Mouse (Mus musculus): ENCODE results near the gene Gp1bb. TPM values are rescaled to one million over a fixed set of nuclear protein-coding genes. Genes with fewer than 3 reads are reported as not detected.

Gene Gp1bb
- polyA plus RNA-seq, 1 experiment from 2014 or later: 13.1 TPM

DNA sequence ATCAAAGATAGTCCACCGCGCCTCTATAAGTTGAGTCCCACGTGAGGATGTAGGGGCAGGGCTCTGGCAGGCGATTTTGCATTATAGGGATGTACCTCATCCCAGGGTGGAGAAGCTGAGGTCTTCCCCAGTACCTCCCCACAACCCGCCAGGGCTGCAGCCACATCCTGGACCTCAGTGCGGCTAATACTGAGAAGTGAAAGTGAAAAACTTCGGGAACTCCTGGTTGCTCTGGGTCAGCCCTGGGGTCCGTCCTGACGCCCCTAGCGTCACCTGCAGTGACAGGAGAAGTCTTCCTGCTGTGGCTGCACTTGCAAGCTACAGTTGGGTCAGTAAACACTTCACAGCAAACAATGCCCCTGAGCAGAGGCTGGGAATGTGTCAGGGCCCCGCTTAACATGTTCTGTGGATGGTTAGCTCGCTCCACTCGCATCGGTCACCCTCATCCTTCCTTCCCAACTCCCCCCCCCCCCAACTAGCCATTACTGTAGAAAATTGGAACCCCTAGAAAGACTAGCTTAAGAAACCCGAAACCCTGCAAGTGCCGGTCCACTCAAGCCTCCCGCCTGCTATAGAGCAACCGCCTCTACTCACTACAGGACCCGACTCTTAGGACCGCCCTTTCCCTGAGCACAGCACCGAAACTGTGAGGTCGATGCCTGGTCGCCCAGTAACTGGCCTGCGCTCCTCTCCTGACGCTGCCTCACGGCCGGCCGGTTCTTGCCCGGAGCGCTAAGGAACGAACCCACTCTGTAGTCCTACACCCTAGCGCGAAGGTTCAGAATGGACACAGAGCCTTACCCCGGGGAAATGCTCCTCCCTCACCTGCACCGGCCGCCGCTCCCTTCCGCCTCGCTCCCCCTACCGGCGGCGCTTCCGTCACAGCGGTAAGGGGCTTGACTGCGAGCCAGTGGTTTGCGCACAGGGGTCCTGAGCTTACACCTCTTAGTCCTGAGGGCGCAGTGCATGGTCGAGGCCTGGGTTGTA lies 32.1 kb downstream of the Gp1bb start, which contains the start of gene Tbx1:
TSS of gene Tbx1 (minus strand) at position 868 of the 987 bp plus-strand sequence.
- Histone ChIP-seq H3K4me3 (peak within 1 kb of the TSS; percentile 22), H3K4me1 (peaks cover 38% of the 10 kb centered on the region), H3K27ac (no peak within 1 kb of the TSS), H3K9me3 (no peaks in the 10 kb centered on the region), H3K36me3 (replicated peaks) (no peaks in the 10 kb centered on the region), H3K27me3 (replicated peaks) (peaks cover 85% of the 10 kb centered on the region), H3K4me2 (peak within 1 kb of the TSS; percentile 40), H3K9ac (no peak within 1 kb of the TSS)
- ATAC-seq (replicated peaks): no peak
- 2% methylated on average over 48 of the region's 48 CpGs for WGBS

DNA sequence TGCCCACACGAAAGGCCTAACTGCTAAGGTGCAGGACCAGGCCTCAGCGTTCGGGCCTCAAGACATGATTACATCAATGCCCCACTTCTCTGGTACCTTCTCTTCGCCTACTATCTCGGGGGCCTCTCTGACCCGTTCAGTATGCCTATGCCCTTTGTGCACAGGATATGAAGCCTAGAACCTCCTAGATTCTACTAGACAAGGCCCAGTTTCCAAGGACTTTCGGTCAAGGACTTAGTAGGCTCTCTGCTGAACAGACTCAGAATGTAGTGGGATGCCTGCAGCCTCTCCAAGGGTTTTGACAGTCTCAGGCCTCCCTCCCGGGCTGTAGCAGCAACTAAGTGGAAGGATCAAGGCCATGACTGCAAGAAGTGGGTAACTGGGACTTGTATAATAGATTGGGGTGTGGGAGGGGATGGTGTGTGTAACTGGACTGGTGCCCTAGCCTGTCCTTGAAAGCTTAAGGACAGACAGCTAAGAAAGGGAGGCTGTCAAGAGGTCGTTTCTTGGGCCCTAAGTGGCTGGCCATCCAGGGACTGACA lies 33.1 kb downstream of the Gp1bb start:
- no peak overlapping the region for H3K4me2 ChIP-seq
- ATAC-seq (replicated peaks): no peak
- no peaks in the 10 kb centered on the region for H3K36me3 ChIP-seq (replicated peaks)
- H3K27me3 ChIP-seq (replicated peaks): peaks cover 94% of the 10 kb centered on the region
- H3K4me3 ChIP-seq: no peak overlapping the region
- WGBS: 14% methylated on average over 9 of the region's 9 CpGs
- peaks cover 38% of the 10 kb centered on the region for H3K4me1 ChIP-seq
- H3K27ac ChIP-seq: no peak overlapping the region
- H3K9me3 ChIP-seq: no peaks in the 10 kb centered on the region
- H3K9ac ChIP-seq: no peak overlapping the region

DNA sequence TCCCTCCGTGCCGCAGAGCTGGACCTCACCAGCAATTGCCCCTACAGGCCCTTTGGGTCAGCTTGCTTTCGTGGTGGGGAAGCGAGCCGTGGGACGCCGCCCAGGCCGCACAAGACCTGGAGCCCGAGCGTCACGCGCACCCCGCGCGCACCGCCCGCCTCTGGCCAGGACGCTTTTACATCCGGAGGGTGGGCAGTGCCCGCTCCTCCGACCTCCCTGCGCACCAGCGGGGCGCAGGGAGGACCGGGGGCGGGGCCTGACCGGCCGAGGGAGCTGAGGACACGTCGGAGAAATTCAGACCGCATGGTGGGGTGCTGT lies 33.5 kb downstream of the Gp1bb start:
- Histone ChIP-seq H3K9me3 (no peaks in the 10 kb centered on the region), H3K4me1 (peaks cover 38% of the 10 kb centered on the region), H3K9ac (no peak overlapping the region), H3K36me3 (replicated peaks) (no peaks in the 10 kb centered on the region), H3K4me2 (no peak overlapping the region), H3K4me3 (no peak overlapping the region), H3K27ac (no peak overlapping the region), H3K27me3 (replicated peaks) (peaks cover 94% of the 10 kb centered on the region)
- ATAC-seq (replicated peaks): no peak
- WGBS: 3% methylated on average over 31 of the region's 31 CpGs

DNA sequence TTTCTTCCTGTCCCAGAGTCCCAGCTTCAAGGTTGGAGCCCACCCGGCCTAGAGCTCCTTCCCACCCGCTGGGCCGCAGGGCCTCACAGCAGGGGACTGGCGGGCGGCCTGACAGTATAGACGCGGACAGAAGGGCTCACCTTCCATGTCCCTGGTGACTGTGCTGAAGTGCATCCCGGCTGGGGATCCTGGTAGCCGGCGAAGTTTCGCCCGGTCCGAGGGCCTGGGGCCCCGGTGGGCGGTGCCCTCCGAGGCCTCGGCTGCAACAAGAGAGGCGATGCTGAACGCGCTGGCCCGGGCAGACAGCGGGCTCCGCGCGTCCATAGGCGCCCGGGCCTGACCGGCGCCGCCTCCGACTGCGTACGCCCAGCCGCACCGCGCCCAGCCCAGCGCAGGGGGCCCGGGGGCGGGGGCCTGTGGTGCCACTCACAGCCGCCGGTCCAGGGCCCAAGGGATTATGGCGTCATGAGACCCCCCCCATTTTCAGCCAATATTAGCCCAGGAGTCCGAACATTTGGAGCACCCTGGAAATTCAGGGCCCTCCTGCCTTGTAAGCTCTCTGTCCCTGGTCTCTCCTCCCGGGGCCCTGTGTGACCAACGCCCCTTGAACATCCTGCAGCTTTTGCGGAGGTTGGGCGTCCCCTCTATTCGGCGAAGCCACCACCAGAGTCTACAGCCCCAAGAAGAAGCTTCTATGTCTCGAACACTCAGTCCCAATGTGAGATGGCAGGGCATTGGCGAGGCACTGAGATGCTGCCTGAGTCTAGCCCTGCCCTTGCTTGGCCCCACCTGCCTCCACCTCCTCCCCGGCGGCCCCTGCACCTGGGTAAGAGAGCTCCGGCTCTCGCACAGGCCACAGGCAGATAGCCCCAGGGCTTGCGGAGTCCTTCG lies 34.1 kb downstream of the Gp1bb start:
- WGBS: 1% methylated on average over 41 of the region's 57 CpGs
- Histone ChIP-seq H3K9me3 (no peaks in the 10 kb centered on the region), H3K4me1 (peaks cover 38% of the 10 kb centered on the region), H3K4me2 (peak overlapping the region; percentile 28), H3K4me3 (0 out of 2 replicates have a peak overlapping the region, but pooled peaks have one; percentile 2), H3K36me3 (replicated peaks) (no peaks in the 10 kb centered on the region), H3K9ac (no peak overlapping the region), H3K27me3 (replicated peaks) (peaks cover 94% of the 10 kb centered on the region), H3K27ac (no peak overlapping the region)
- ATAC-seq (replicated peaks): no peak

DNA sequence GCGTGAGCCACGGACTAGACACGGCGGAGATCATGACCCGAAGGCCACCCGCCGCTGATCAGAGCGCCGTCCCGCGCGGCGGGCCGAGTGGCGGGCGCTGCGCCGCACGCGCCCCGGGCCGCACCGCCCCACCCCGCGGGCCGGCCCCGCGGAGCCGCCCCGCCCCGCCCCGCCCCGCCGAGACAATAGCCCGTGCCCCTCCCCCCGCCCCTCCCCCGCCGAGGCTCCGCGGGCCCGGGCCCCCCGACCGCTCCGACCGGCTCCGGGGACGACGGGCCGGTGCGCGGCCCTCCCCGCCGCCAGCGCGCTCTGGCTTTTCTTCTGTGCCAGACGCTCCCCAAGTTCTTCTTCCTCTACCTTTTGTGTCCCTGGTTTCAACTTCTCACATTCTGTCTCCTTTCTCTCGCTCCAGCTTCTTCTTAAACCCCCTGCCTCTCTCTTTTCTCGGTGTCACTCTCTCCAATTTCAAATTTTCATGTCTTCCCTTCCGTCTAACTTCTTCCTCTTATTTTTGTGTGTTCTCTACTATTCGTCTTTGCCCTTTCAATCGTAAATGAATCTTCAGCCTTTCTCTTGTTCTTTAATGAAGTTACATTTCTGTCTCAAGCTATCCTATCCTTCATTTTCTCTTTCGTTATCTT lies 35.2 kb downstream of the Gp1bb start:
- no peak overlapping the region for H3K9ac ChIP-seq
- H3K27me3 ChIP-seq (replicated peaks): peaks cover 98% of the 10 kb centered on the region
- peaks cover 44% of the 10 kb centered on the region for H3K4me1 ChIP-seq
- peak overlapping the region; percentile 49 for H3K4me2 ChIP-seq
- under 1% methylated on average over 34 of the region's 62 CpGs for WGBS
- H3K9me3 ChIP-seq: no peaks in the 10 kb centered on the region
- peak overlapping the region; percentile 35 for H3K4me3 ChIP-seq
- H3K36me3 ChIP-seq (replicated peaks): no peaks in the 10 kb centered on the region
- H3K27ac ChIP-seq: no peak overlapping the region
- ATAC-seq (replicated peaks): no peak

DNA sequence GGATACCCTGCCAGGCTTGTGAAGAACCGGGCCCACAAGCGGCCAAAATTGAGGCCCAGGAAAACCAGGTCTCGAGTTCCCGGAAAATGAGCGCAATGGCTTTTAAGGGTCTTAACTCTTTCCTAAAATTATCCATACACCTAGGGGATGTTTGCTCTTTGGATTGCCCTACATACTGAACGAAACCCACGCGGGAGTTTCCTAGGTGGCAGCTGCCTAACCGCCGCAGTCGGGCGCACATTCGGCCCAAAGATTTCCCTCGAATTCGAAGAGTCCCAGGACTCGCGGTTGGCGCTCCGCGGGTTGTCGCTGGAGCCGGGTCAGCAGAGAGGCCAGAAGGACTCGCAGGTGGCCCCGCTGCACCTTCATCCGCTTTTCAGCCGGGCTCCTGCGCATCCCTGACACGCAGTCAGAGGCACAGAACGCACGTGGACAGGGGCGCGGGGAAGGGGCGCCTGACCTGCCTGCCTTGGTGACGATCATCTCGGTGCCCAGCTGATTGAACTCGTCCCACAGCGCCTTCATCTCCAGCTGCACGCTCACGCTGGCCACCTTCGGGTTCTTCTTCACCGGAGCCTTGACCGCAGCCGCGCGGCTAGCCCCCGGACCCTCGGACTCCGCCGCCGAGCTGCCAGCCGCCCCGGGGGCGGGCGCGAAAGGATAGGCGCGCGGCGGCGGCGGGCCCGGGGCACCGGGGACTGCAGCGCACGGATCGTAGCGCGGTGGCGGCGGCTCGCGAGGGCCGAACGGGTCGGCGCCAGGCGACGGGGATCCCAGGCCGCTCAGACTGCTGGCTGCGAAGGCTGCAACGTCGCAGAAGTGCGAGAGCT lies 35.9 kb downstream of the Gp1bb start:
- Histone ChIP-seq H3K9me3 (no peaks in the 10 kb centered on the region), H3K36me3 (replicated peaks) (no peaks in the 10 kb centered on the region), H3K4me1 (peaks cover 45% of the 10 kb centered on the region), H3K9ac (peak overlapping the region; percentile 28; the same call in 1 of the 2 replicates), H3K27ac (no peak overlapping the region), H3K27me3 (replicated peaks) (peaks cover 98% of the 10 kb centered on the region), H3K4me2 (peak overlapping the region; percentile 49), H3K4me3 (peak overlapping the region; percentile 35)
- 1% methylated on average over 78 of the region's 83 CpGs for WGBS
- no peak for ATAC-seq (replicated peaks)

DNA sequence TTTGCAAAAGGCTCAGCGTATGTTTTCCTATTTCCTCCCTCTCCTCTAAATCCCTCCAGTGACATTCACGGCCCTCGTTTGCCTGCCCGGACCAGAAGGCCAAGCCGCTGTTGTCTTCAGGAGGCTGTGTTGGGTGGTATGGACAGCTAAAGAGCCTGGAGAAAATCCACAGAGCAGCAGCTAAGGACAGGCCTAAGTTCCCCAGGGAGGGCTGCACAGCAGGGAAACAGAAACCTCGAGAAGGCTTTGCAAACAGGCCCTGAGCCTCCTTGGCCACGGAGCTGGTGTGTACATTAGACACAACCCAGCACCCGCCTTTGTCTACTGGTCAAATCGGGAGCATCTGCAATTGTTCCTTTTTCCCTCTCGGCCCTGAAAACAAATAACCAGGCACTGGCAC lies 36.5 kb downstream of the Gp1bb start:
- no peak overlapping the region for H3K4me3 ChIP-seq
- ATAC-seq (replicated peaks): no peak
- no peaks in the 10 kb centered on the region for H3K9me3 ChIP-seq
- no peak overlapping the region for H3K9ac ChIP-seq
- H3K36me3 ChIP-seq (replicated peaks): no peaks in the 10 kb centered on the region
- peaks cover 98% of the 10 kb centered on the region for H3K27me3 ChIP-seq (replicated peaks)
- 0 out of 2 replicates have a peak overlapping the region, but pooled peaks have one; percentile 49 for H3K4me2 ChIP-seq
- H3K4me1 ChIP-seq: peaks cover 41% of the 10 kb centered on the region
- no peak overlapping the region for H3K27ac ChIP-seq
- 5% methylated on average over 10 of the region's 10 CpGs for WGBS

DNA sequence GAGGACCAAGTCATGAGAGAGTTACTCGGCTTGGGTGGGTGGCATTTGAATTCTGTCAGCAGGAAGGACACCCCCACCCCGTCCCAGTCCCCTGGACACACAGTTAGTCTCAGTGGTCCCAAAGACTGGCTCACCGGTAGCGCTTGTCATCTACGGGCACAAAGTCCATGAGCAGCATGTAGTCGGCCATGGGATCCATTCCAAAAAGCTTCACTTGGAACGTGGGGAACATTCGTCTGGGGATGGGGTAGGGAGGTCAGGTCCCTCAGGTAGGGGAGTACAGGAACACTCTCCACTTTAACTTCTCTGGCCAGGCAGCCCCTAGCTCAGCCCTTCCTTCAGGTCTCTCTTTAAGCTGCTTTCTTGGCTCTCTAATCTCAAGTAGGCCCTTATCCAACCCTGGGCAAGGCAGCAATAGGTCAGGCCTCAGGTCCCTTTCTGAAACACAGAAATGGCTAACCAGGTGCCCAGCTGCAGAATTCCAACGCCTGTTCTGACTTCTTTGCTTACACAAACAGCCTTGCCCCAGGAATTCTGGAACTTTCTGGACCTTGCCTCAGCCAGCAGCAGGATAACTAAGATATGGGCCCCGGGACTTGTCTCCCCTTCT lies 37.2 kb downstream of the Gp1bb start:
- no peak for ATAC-seq (replicated peaks)
- no peak overlapping the region for H3K4me2 ChIP-seq
- H3K36me3 ChIP-seq (replicated peaks): no peaks in the 10 kb centered on the region
- no peaks in the 10 kb centered on the region for H3K9me3 ChIP-seq
- 10% methylated on average over 10 of the region's 10 CpGs for WGBS
- H3K4me3 ChIP-seq: no peak overlapping the region
- peaks cover 36% of the 10 kb centered on the region for H3K4me1 ChIP-seq
- H3K27ac ChIP-seq: no peak overlapping the region
- peaks cover 98% of the 10 kb centered on the region for H3K27me3 ChIP-seq (replicated peaks)
- no peak overlapping the region for H3K9ac ChIP-seq

DNA sequence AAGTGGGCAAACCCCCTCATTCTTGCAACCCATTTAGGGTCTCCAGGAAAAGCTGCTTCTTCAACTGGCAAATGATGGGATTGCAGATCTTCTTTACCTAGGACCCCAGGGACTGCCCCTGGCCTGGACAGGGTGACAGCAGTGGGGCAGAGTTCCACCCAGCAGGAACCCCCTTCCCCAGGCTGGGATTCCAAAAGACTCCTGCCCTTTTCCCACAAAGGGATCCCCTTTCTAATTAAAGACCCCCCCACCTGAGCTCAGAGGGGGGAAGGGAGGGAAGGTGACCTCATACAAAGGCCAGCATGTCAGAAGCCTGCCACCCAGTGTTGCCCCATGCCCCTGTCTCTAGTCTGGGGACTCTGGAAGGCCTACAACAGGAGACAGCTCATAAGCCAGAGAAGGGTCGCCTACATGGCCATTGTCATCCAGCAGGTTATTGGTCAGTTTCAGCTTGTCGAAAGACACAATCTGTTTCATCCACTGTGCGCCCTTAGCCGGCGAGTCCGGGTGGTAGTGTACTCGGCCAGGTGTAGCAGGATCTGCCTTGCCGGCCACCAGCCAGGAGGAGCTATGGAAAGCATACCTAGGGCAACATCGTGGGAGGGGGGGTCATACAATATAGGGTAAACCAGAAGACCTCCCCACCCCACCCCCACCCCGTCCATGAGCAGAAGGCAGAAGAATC lies 38.4 kb downstream of the Gp1bb start:
- H3K4me2 ChIP-seq: no peak overlapping the region
- H3K36me3 ChIP-seq (replicated peaks): no peaks in the 10 kb centered on the region
- no peak overlapping the region for H3K27ac ChIP-seq
- H3K4me1 ChIP-seq: peaks cover 36% of the 10 kb centered on the region
- no peaks in the 10 kb centered on the region for H3K9me3 ChIP-seq
- no peak overlapping the region for H3K9ac ChIP-seq
- no peak overlapping the region for H3K4me3 ChIP-seq
- no peak for ATAC-seq (replicated peaks)
- 6% methylated on average over 10 of the region's 10 CpGs for WGBS
- H3K27me3 ChIP-seq (replicated peaks): peaks cover 95% of the 10 kb centered on the region

DNA sequence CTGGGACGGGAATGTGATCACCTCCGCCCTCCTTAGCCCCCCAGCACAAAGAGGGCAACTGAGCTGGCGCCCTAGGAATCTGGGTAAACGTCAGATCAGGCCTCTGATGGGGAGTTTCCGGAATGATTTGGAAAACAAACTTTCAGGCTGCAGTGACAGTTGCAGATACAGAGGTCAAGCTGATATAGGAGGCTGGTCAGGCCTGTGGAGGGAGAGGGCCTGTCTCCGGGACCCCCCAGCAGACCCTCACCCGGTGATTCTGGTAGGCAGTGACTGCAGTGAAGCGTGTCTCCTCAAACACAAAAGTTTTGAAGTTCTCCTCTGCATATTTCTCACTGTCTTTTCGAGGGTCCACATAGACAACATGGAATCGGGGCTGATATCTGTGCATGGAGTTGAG lies 39.0 kb downstream of the Gp1bb start:
- Histone ChIP-seq H3K4me2 (no peak overlapping the region), H3K9ac (no peak overlapping the region), H3K4me1 (peaks cover 32% of the 10 kb centered on the region), H3K4me3 (no peak overlapping the region), H3K9me3 (no peaks in the 10 kb centered on the region), H3K36me3 (replicated peaks) (no peaks in the 10 kb centered on the region), H3K27ac (no peak overlapping the region), H3K27me3 (replicated peaks) (peaks cover 93% of the 10 kb centered on the region)
- 7% methylated on average over 10 of the region's 10 CpGs for WGBS
- no peak for ATAC-seq (replicated peaks)
